Mouse (Mus musculus) hindlimb bud, embryonic 11.5 days (tissue): ENCODE results near the gene Cd24a.

Experiments used
- DNase-seq: peaks from one replicate; pipeline ENCODE4 v3.0.0-alpha.2; 2012; ENCODE audit warnings: low read depth, low spot score; ENCODE audit errors: extremely low spot score

Gene Cd24a

DNA sequence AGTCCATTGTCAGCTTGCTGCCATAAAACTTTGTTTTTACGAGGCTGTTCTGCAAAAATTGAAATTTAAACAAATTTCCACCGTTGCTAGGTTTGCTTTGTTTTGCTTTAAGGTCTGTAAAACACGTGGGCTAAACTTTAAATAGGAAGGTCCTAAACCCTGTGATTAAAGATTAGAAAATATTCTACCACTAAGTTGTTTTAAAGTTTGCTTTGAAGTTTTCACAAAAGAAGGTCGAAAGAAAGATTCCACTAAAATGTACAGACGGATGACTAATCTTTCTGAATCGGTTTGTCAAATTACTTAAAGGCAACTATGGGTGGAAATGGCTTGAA, at the start of gene Cd24a:
Gene Cd24a, plus strand, starts transcription at position 288 of the 335 bp plus-strand sequence.
- no peak for DNase-seq

DNA sequence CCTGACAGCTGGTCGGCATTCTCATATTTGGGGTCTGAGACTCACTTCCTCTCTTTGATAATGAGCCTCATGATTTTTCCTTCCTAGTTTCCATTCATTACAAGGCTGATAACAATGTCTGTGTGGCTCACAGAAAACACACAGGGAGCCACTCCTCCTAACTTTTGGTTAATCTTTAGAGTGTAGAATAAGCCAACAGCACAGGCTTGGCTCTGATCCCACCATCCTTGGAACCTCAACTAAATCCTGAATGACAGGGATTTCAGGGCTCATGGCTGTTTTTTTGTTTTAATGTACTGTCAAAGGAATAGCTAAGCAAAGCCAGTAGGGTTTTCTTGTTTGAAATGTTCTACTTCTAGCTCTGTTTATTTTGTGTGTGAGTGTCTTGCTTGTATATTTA, 43.7 kb upstream of the Cd24a start:
- no peak for DNase-seq

DNA sequence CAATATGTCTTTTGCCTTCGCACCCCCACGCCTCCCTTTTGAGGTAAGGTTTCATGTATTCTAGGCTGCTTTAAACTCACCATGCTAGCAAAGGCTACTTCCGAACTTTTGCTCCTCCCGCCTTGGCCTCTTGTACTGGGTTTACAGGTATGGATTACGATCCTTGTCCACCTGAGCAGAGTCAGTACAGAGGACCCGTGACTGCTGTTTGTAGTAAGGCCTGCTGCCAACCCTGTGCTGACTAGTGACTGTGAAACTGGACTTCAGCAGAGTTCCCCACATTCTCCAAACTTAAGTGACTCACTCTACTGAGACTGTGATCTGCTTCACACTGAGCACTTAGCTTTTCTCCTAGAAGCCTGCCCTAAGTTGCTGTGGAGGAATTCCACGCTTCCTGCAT, 40.4 kb upstream of the Cd24a start:
- DNase-seq: no peak

GRCm38 (mm10) chr10:43538831-43539230, 39.3 kb upstream of the Cd24a start:
- DNase-seq: no peak

DNA sequence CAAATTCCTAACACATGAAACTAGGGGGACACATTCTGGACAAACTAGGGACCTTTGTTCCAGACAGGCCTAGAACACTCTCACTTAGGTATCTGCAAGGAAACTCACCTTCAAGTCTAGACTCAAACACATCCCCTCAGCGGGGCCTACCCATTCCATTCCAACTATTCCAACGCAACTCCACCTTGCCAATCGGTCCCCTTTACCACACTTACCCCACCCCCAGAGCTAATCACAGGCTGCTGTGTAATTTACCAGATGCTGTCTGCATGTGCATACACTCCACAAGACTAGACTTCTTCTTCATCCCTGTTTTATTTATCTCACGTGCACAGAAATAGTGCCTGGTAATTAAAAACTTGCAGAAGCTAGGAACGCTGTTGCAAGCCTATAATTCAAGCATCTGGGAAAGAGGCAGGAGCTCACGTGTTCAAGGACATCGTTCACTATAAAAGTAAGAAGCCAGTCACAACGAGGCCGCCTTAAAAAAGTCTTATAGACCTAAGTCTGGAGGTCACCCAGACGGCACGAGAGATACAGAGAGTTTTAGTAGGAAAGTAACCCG, 38.3 kb upstream of the Cd24a start:
- DNase-seq: no peak

DNA sequence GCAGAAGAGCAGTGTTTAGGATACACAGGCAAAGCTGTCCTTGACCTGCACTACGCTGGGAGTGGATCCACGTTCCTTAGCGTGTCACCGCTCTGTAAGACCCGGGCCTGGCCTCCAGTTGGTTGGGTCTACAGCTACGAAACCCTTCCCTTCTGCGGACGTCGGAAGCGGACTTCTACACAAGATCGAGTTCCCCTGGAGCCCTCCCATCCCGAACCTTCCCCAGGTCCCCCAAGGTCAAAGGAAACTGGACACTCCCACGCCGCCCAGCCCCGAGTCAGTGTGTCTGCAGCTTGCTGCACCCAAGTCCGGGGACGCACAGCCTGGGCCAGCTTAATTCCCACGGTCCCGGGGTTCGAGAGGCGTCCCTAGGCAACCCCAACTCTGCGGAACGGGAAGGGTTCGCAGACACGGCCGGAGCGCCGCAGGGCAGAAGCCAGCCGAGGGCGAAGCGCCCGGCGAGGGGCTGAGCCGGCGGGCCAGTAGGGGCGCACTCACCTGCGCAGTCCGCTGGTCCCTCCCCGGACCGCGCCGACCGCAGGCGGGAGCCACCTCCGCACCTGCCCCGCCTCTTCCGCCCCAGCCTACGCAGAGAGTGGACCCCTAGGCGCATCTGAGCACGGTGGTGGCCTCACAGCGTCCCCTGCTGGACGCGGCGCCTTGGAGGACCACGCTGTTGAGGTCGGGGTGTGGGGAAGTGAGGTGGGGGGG, 37.5 kb upstream of the Cd24a start, which contains the start of gene 1700021F05Rik:
Gene 1700021F05Rik, minus strand, starts transcription at position 553 of the 711 bp plus-strand sequence.
- peak; percentile 72 for DNase-seq

GRCm38 (mm10) chr10:43541153-43541544, 36.9 kb upstream of the Cd24a start:
- no peak for DNase-seq

DNA sequence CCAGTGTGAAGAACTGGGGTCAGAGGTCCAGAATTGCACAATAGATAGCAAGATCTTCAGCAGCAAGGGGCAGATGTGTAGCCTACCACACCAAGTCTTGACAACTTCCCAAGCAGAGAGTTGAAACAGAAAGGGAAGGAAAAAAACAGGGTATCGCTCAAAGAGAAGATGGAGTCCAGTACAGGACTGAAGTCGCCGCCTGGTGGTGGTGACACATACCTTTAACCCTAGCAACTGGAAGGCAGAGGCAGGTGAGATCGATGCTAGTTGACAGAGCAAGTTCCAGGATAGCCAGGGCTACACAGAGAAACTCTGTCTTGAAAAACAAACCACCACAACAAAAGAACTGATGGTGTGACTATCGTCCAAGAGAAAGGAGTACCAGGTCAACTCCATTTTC, 28.7 kb upstream of the Cd24a start:
- DNase-seq: no peak

- DNase-seq: no peak
Measured at GRCm38 (mm10) chr10:43550923-43551322, 27.2 kb upstream of the Cd24a start.

GRCm38 (mm10) chr10:43551388-43551787, 26.7 kb upstream of the Cd24a start:
- no peak for DNase-seq

DNA sequence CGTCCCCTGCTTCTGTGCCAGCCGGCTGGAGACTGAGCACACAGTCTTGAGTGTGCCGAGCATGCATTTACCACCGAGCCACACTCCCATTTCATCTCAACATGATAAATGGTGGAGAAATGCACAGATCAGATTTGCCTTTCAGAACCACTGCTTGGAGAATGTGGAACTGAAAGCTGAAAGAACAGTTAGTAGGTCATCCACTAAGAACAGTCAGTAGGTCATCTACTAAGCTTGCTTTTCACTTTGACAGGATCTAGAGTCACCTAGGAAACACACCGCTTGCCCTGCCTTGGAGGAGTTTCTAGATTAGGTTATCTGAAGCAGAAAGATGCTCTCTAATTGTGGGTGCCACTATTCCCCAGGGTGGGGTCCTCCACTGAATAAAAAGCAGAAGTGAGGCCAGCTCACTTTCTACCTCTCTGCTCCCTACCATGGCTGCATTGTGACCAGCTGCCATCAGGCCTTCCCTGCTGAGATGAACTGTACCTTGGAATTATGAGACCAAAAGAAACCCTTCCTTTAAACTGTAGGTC, 20.4 kb upstream of the Cd24a start:
- no peak for DNase-seq

- DNase-seq: no peak
Measured at GRCm38 (mm10) chr10:43559313-43559712, 18.8 kb upstream of the Cd24a start.

- DNase-seq: no peak
Measured at GRCm38 (mm10) chr10:43560765-43561164, 17.3 kb upstream of the Cd24a start.

GRCm38 (mm10) chr10:43561311-43561710, 16.8 kb upstream of the Cd24a start:
- no peak for DNase-seq

DNA sequence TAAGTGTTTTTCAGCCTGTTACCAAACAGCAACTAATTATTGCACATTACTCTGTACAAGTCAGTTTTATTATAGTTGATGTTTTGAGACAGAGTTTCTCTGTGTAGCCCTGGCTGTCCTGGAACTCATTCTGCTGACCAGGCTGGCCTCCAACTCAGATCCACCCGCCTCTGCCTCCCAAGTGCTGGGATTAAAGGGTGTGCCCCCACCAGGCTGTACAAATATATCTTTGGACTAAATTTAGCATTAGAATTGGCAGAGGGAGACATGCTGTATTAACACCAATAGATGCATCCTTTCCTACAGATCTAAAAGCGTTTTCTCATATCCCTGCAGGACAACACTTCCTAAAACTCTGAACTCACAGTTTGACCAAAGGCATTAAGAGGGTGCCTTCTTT, 3.7 kb upstream of the Cd24a start:
- no peak for DNase-seq

DNA sequence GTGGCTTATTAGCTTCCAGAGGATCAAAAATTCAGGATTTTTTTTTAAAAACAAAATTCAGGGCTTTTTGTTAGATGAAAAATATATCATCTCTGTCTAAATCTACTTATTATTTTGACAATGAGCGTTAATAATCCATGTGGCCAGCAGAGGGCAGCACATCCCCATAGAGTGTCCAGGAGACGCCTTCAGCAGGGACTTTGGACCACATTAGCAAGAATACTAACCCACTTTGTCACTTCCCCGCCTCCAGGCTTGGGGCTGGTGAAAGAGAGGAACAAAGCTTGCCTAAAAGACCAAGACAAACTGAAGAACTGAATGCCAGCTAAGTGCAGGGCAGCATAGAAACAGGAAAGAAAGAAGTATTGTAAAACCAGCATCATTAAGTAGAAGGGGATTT, 3.1 kb upstream of the Cd24a start:
- no peak for DNase-seq

- DNase-seq: no peak
Measured at GRCm38 (mm10) chr10:43577299-43577996, 636 bp upstream of the Cd24a start.

DNA sequence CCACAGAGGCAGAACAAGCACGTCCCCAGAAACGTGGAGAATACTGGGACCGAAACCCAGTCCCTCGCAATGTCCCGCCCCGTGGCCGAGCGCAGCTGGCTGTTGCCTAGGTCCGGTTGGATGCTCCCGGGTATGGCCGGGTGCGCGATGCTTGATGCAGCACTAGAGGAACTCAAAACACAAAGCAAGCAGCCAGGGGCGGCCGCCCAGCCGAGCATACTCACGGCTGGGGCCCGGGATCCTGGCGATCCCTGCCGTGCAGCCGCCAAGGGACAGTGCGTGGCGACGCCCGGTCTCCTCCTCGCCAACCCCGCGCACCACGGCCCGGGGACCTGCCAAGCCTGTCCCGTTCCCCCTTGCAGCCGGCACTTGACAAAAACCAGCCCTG, 276 bp downstream of the Cd24a start:
- DNase-seq: no peak

DNA sequence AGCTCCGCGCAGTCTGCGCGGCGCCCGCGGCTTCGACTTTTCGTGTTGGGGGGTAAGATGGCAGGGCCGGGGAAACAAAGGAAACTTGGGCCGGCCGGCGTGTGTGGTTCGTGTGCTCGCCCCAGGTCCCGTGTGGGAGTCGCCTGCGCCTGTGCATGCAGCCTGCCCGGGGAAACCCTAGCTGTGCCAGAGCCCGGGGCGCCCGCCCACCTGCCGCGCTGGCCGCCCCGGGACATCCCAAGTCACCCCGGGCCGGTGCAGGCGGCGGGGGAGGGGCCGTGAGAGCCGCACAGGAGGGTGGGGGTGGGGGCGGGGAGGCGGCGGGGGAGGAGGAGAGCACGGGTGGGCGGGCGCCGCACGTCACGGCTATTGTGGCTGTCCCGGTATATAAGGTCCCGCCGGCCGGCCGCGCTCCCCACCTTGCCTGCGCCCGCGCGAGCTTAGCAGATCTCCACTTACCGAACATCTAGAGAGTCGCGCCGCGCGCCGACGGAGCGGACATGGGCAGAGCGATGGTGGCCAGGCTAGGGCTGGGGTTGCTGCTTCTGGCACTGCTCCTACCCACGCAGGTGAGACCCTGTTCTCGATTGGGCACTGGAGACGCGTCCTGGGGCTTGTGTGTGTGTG, 783 bp downstream of the Cd24a start:
- DNase-seq: no peak

GRCm38 (mm10) chr10:43579381-43580261, 1.5 kb downstream of the Cd24a start:
- no peak for DNase-seq

DNA sequence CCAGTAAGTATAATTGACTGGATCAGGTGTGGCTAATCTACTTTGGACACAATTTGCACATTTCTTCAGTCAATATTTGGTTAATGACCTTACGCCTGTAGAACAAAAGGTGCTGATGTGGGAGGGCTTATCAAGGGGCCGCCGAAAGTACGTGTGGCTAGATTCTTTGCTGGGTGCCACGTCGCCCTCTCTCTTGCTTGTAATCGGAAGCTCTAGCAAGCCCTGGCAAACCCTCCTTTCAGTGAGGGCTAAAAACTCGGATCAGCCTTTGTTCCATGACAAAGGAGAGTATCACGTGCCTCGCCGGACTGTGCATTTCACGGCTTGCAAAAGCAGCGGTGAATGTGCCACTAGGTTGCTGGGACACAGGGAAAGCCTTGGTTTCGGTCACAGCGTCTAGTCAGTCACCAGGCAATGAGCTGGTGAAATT, 2.6 kb downstream of the Cd24a start:
- DNase-seq: no peak
